Mouse (Mus musculus): ENCODE results near the gene Pgam5.

DNA sequence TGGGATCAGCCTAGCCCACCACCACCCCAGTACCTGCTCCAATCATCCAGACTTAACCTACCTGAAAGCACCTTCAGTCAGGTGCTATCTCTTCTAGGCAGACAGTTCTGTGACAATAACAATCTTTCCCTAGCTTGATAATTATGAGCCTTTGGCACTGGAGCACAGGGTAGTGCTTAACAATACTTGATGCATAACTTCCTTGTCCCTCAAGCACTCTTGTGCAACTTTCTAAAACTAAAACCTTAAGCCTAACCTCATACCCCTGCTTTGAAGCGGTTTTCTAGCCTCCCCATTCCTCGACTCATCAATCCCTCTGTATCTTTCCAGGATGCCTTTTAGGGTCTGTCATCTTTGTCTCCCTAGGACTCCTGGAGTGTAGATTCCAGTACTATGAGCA, 5.1 kb upstream of the Pgam5 start:
- TF ChIP-seq MEF2A (IDR thresholded peaks at IDR 0.05; ENCODE audit: borderline replicate concordance, low read depth, low read length) (no peak), CTCF (conservative IDR thresholded peaks at IDR 0.05 in 1 of 2, IDR thresholded peaks at IDR 0.05 in 1 of 2; ENCODE audit: low read depth in 2 of 2, low read length in 2 of 2) (no peak), NELFE (IDR thresholded peaks at IDR 0.05; ENCODE audit: low read depth, low read length) (no peak), SIN3A (IDR thresholded peaks at IDR 0.05; ENCODE audit: low read length) (no peak), POLR2AphosphoS2 (IDR thresholded peaks at IDR 0.05; ENCODE audit: low read depth, low read length) (no peak), USF1 (IDR thresholded peaks at IDR 0.05; ENCODE audit: low read depth, low read length) (no peak)
